Mouse (Mus musculus): Measurements from ENCODE around the gene Ccni. TPM values are rescaled to one million over a fixed set of nuclear protein-coding genes. Genes with fewer than 3 reads are reported as not detected.

Ccni gene
- polyA plus RNA-seq, 1 experiment, result 65.0 TPM

DNA sequence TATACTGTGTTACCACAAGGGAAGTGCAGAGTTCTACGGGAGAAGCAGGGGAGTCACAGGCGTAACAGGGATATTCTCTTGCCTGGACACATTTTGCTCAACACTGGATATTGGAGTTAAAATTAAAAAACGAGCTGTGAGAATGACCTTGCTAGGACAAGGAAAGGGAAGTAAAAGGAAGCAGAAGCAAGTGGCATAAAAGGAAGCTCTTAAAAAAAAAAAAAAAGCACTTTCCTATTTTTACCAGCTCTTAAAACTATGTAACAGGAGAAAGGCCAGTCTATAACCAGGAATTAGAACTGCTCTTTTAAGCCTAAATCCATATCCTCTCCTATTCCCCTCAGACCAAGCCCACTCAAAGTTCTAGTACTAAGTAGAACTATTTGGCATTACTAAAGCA is 8.1 kb downstream of the Ccni start:
- DNase-seq (ENCODE audit: low spot score), result no peak

DNA sequence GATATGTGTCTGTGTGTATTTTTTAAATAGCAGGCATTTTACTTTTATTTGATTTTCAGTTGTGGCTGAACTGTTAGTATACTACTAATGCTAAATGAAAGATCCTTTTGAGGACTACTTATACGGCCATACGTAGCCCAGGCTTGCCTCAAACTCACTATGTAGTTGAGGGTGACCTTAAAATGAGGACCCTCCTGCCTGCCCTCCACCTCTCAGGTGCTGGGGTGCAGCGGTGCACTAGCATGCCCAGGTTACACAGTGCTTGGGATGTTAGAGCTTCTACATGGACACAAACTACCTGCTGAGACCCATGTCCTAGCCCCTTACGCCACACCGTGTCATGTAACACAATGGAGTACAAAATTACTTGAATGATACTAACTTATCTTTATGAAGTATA is 15.9 kb downstream of the Ccni start:
- no peak for DNase-seq (ENCODE audit: low spot score)

DNA sequence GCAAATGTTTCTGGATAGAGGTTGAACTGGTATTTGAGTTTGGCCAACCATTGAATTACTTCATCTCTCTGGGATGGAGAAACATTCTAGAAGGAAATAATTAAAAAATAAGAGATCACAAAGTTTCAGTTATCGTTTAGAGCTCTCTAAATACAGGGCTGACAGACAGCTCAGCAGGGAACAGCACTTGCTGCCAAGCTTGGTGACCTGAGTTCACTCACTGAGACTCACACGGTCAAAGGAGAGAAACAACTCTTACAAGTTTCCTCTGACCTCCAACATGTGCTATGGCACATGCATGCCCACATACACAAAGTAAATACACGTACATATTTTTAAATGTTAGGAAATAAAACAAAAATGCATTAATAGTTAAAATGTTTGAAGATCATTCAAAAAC is 16.7 kb downstream of the Ccni start:
- DNase-seq (ENCODE audit: low spot score), result no peak

DNA sequence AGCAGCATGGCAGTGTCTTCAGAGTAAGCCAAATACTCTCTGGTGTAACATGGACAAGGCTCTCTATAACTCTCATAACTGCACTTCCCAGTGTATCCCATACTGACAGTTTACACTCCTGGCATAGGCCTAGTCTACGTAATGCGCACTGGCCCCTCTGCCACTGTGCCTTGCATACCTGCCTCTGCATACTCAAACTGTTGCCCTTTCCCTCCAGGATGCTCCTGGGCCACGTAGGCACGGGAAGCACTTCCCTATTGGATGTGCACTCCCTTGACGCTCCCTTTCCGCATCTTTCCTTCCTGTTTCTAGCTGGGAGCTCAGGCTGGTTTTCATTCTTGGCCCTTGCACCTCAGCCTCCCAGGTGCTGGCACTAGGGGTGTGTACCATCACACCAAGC is 21.7 kb downstream of the Ccni start:
- no peak for DNase-seq (ENCODE audit: low spot score)

DNA sequence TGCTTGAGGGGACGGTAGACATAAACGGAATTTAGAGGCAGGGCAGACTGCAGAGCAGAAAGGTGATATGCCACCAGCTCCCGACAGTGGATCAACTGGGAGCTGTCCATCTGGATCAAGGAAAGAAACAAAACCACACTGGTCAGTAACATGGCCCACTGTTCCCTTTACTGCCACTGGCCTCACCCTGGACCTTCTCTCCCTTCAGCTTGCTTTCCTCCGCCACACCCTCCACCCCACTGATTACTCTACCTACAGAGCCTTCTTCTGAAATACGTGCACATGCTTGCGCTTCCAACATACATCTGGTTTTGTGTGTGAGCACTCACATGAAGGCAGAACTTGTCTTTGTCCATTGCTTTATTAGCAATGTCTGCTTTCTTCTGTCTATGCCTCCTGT is 23.0 kb downstream of the Ccni start:
- no peak for DNase-seq (ENCODE audit: low spot score)

DNA sequence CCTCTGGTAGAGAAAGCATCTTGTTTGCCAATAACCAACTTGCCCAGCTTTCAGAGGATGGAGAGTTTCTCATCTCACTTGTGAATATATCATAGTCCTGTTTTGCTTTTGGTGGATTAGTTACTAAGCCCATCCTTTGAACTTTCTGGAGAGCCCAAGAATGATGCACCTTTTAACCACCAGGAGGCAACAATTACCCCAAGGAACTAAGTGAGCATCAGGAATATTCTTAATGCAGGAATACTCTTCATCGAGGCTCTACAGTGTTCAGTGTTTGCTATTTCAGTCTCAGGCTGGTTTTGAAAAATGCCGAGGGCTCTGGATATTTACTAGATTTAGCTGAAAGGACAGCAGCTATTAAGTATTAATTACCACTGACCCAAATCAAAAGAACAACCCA is 26.0 kb downstream of the Ccni start:
- DNase-seq (ENCODE audit: low spot score), result no peak

DNA sequence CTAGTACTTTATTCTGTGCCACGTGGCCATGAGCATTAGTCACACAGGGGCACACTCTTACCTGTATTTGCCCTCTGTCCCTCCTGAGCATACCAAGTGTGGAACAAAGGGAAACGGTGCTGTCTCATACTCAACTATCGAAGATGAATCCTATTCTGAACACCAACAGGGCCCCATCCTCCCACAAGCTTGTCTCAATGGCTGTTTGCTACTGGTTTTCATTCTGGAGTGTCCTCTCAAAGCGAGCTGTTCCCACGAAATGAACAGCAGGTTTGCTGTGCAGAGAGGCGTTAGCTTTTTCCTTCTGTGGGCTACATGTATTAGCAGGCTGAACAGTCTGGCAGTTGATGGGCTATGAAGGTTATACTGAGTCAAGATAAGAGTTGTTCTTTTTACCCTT is 27.7 kb downstream of the Ccni start:
- no peak for DNase-seq (ENCODE audit: low spot score)

DNA sequence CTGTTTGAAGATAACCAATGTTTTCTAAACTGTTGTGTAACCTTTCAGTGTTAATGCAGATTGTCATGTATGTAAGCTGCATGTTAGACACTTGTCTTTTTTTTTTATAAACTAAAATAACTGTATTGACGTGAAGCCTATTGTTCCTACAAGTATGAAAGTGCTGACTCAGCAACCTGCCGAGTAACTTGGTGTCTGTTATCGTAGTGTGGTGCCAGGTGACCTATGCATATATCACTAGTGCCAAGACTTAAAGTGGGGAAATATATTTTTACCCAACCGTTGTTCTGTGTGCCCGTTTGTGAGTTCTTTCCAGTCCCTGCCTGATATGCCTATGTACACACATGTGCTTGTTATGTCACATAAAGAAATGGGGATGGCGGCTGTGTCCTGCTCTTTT is 31.6 kb downstream of the Ccni start:
- no peak for DNase-seq (ENCODE audit: low spot score)

DNA sequence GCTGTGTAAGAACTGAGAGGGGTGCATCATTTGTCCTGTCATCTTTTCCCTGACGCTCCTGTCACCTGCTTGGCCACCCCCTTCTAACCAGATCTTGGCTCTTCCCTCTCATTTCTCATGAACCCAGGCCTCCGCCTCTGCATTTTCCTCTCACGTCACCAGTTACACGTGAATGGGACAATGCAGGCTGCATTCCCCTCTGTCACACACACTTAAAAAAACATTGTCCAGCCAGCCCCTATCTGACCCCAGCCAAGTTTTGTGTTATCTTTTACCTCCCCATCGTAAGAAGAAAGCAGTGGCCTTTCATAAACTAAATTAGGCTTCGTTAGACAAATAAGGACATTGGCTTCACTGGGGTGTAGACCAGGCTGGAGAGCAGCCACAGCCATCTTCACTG is 33.8 kb downstream of the Ccni start:
- no peak for DNase-seq (ENCODE audit: low spot score)

DNA sequence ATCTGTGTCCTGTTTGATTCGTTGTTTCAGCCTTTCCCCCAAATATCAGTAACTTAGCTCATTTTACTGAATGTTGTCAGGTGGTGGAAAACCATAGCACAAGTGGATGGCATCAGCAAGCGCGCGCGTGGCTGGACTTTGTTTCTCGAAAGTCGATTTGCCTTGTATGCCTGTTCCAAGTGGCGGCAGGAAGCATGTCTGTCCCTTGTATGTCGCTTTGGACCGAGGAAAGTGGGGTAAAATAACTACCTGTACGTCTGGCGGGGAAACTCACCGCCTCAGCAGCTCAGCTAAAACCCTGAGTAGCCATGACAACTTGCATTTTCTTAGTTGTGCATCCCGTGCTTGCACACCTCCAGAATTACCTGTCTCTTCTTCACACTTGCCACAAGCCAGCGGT is 34.9 kb downstream of the Ccni start:
- DNase-seq (ENCODE audit: low spot score), result no peak

DNA sequence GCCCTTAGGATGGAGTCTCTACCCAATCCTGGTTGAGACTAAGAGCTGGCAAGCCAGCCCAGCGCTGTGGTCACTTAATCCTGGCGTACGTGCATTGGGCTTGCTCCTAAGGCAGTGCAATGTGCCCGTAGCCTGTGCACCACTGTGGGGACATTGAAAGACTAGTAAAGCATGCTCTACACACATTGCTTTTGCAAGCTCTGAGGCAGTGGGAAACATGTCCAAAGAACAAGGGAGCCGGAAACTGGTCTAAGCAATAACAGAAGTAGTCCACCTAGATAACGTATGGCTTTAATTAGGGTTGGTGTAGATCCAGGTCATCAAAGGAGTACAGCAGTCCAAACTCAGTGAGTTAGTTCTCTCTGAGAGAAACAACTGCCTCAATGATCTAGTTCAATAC is 37.6 kb downstream of the Ccni start:
- DNase-seq (ENCODE audit: low spot score), result no peak

DNA sequence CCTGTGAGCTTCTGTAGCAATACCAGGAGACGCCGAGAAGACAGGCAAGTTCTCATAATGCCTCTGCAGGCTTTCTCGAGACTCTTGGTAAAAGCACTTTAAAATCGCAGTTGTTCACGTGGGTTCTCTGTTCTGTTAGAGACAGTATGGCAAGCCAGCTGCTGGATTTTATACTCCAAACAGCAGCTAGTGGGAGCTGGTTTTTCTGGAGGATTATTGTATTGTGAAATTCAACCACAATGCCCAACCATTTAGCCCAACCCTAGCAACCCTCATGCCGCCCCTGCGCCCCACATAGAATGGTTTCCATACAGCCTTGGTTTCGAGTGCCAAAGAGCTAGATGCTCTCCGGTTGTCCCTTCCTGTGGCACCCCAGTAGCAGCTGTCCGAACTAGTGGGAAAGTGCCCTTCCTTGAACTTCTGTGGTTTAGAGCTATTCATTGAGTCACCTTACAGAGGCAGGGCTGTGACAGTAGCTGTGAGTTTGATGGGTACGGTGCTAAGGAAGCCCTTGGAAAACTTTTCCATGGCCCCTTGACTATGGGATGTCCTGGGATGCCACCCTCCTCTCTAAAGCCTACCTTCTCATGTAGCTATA is 38.3 kb downstream of the Ccni start:
- no peak for DNase-seq (ENCODE audit: low spot score)

DNA sequence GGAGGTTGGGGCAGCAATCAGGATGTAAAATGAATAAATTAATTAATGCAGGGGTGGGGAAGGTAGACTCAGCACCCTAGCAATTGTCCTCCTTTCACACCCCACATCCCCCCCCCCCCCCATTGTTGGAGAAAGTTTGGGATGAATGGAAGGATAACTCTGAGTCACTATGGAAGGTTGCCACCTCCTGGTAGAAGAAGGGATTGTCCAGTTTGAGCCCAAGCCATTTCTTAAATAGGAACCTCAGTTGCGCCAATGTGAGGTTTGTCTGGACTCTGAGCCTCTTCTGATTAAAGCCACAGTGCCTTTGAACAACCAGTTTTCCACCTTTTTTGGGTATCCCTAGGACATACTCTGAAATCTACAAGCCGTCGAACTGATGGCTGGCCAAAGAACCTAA is 42.8 kb downstream of the Ccni start:
- no peak for DNase-seq (ENCODE audit: low spot score)

DNA sequence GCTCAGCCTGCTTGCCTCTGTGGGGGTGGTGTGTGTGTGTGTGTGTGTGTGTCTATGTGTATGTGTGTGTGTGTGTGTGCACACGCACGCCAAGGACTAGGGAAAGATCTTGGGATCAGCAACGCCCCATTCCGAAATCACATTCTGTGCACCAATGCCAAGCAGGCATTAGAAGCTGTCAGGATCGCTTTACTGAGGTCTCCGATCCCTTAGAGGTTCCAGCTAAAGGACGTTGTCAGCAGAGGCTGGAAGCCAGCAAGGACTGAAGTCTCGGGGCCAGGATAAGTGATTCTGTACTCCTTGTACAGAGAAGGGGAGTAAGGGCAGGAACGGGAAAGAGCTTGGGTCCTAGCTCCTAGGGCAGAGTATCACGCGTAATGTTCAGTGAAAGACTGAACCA is 51.9 kb downstream of the Ccni start:
- no peak for DNase-seq (ENCODE audit: low spot score)

DNA sequence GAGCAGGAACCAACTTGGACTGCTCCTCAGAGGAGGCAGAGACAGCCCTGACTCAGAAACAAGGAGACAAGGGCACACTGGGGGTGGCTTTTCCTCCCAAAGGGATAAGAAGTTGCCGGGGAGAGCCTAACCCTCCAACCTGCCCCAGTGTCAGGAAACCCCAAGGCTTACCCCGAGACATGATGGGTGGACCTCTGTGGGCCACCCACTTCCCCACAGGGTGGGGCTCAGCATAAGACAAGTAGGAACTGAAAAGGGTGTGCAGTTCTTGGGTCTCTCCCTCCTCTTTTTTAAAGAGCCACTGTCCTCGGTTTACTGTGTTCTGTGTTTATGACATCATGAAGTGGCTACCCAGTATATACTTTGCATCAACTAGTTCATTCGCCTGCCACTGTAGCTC is 53.8 kb downstream of the Ccni start:
- no peak for DNase-seq (ENCODE audit: low spot score)

DNA sequence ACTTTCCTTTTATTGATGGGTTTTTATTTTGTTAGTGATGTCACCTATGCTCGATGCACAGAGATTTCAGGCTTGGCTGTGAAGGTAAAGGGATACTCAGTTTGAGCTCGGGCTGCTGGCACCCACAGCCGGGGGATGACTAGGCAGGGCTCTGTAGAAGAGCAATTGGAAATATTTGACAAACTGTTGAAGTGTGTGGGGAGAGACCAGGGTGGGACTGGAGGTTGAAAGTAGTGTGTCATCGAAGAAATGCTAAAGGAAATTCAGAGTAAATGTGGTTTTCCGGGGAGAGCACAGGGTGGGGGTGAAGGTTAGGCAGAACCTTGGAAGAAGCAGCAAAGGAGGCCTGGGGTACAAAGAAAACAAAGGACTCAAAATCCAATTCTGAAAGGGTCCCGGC is 54.3 kb downstream of the Ccni start:
- DNase-seq (ENCODE audit: low spot score), result no peak

DNA sequence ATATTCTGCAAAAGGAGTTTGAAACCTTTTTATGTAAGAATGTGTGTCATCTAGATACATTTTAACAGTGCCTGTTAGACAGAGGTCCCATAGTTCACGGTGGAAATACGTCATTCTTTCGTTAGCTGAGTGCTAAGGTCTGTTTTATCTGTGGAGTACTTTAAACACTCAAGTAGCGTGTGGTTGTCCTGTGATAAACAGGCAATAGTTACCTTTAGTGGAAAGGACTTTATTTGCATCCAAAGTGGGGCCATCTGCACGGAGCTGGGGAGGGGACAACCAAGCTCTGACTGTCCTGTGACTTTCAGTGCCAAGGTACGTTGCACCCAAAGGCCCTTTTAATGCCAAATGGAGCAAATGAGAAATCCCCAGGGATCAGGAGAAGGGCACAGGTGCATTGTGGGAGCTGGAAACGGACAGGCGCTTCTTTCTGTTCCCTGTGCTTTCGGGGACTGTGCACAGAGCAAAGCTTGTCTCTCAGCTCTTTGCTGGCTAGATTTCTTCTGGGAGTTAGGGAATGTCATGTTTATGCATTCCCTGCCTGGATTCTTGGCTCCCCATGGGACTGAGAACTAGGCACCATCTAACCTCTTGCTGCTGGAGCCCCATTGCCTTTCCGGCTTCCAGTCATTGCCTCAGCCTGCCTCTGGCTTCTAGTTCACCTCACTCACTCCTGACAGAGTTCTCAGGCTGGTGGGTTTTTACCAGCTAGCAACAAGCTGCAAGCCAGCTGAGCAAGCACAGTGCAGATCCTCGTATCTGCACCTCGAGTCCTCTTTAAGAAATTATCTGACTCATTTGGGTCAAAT is 56.1 kb downstream of the Ccni start:
- DNase-seq (ENCODE audit: low spot score), result no peak

DNA sequence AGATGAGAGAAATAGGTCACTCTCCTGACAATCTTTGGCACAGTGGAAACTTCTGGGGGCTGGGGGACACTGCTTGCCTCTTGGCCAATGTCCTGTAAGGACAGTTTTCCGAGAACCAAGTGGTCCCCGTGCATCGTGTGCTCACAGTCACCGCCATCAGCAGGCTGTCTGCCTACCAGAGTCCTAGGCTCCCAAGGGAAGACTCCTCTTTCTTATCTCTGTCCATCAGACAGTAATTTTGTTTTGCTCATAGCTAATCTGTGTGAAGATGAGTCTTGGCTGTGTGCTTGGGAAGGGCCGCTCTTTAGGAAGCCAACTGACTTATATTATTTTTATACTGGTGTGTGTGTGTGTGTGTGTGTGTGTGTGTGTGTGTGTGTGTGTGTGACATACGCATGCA is 60.8 kb downstream of the Ccni start:
- no peak for DNase-seq (ENCODE audit: low spot score)

DNA sequence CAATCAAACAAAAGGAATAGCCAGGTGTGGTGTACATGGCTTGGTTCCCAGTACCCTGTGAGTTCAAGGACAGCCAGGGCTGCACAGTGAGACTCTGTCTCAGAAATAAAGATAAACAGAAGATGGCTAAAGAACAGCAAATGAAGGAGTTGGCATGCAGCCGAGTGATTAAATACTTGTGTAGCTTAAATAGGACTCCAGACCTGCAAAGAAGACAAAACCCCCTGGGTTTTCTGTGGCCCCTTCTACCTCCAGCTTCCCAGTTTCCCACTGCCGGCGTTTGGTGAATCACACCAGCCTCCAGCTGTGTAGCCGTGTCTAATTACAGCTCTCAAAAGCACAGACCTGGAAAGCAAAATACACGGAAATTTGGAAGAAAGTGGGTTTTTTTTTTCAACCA is 61.4 kb downstream of the Ccni start:
- DNase-seq (ENCODE audit: low spot score), result no peak

DNA sequence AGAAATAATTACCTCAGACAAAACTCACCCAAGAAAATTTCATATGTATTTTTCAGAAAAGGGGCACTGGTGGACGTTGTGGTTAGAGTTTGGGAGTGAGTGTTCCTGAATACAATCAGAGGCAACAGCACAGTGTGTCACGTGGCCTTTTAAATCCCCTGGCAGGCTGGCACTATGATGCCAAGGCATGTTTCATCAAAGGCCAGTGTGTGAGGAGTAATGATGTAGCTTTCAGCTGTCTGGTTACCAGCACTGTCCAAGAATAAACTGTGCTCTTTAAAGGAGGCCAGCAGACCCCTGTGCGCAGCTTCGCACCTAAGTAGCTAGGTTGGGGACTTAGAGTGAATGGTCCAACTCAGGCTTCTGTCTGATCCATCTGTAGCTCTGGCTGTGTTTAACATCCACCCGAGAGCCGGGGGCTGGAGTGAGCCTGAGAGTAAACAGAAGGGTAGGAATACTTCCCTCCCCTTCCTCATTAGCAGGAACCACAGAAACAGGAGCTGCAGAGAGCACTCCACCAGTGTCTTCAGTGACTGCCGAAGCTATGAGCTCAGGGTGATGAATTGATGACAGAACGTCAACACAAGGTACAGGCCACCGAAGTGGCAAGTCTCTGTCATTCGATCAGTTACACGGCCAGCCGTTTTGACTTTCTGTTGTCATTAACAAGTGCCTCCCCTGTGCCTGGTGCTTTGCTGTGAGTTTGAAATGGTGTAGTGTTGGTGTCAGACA is 62.8 kb downstream of the Ccni start:
- no peak for DNase-seq (ENCODE audit: low spot score)

DNA sequence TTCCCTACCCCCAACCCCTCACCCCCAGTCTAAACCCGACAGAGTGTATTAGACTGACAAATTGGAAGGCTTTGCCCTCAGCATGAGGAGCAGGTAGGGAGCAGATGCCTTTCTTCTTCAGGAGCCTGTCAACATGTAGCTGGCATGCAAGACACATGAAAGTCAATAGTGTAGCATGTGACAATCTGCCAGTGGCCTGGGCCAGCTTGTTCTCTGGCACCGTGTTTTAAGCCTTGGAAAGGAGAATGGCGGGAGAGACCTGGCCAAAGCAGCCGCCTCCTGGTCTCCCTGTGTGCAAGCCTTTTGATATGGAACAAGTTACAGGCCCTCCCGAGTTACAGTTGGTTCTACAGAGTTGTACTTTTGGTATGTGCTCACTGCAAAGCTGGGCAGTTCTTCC is 65.5 kb downstream of the Ccni start:
- DNase-seq (ENCODE audit: low spot score), result no peak

DNA sequence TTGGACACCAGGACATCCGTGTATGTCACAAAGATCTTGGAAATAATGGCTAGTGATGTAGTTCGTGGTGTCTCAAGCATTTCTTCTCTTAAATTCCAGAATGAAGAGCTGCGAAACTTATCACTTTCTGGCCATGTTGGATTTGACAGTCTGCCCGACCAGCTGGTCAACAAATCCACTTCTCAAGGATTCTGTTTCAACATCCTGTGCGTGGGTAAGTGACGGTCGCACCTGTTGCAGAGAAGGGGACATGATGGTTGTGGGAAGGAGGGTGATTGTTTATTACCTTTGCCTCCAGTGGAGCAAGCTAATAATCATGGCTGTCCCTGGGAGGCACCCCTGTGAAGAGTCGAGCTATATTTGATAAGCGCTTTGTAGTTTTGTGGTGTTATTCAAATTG is 66.9 kb downstream of the Ccni start:
- DNase-seq (ENCODE audit: low spot score), result no peak

DNA sequence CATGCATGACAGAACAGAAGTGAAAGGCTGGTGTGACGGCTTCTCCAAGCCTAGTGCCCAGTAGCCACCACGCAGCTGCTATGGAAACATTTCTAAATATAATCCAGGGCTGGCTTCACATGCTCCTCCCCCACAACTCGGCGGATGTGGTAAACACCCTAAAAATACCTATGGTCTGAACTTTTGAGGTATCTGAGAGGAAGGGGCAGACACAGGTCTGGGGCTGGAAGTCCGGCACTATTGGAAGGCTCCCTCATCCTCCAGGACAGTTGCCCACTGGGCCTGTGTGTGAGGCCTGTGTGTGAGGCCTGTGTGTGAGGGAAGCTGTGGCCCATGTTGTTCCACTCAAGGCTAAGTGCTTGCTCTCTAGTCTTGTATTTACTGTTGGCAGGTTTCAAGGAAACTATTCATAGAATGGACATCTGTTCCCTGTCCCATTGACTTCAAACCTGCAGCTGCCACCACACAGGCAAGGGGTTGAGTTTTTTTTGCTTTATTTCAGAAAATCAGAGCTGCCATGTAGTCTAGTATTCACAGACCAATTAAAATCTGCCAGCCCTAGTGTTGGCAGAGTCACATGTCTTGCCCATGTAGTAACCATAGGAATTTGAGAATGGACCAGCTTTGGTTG is 69.2 kb downstream of the Ccni start:
- no peak for DNase-seq (ENCODE audit: low spot score)

Measured in urinary bladder, adult 2 months (tissue).